Mouse (Mus musculus) small intestine, adult 2 months (tissue): ENCODE data around the gene Sema5a.

Source experiments
- CTCF ChIP-seq: fragments of 200-500 bp; IDR thresholded peaks from 2 replicates; pipeline ENCODE4 v1.5.1; 2012; ENCODE audit warnings: low read depth, mild to moderate bottlenecking, control low read depth, inconsistent platforms, low read length, moderate library complexity, mixed read lengths; ENCODE audit not compliant: insufficient replicate concordance, insufficient read length; ENCODE audit errors: extremely low read depth
- POLR2A ChIP-seq: fragments of 200-500 bp; IDR thresholded peaks from 2 replicates; pipeline ENCODE4 v1.6.1; 2012; ENCODE audit warnings: low read depth, mild to moderate bottlenecking, control low read depth, inconsistent platforms, low read length, moderate library complexity

DNA sequence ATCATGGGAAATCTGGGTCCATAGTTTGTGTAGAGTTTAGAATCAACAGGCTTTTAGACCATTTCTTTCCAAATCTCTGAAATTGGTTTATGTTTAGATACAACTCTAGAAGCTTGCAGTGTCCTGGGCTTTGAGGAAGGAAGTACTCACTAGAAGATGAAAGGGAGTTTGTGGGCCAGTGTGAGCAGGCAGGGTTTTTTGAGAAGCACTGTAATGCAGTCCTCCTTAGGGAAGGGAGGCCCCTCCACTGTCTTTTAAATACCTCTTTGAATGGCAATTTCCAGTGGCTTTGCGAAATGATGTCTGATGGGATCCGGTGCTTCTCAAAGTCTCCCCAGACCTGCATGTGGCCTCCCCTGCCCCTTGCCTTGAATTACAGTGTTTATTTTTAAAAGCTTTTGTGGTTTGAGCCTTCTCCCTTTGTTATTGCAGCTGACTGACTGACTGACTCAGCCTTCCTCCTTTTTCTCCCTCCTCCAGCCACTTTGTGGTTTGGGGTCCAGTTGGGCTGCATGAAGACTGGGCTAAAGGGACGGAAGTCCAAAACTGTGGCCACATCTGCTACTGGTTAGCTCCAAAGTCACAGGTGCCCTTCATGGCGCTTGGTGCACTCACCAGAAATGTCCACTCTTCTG is 83.9 kb downstream of the Sema5a start:
- TF ChIP-seq CTCF = no peak
- TF ChIP-seq POLR2A = no peak
